Mouse (Mus musculus) MEL (cell line): Measurements from ENCODE around the gene Tcte2. TPM values are rescaled to one million over a fixed set of nuclear protein-coding genes. Genes with fewer than 3 reads are reported as not detected.

ENCODE experiments used
- DNase-seq: peaks from one replicate; pipeline ENCODE4 v3.0.0; 2011; ENCODE audit warnings: low read depth, low spot score
- H3K27ac ChIP-seq: 2 replicates; pipeline ENCODE4 v1.5.1; 2012; ENCODE audit warnings: low read depth, mild to moderate bottlenecking, control low read depth, low read length, moderate library complexity; ENCODE audit not compliant: control insufficient read depth
- H3K27me3 ChIP-seq, 2 experiments: fragments of 150-350 bp in 1 of 2; sonication (generic) in 1 of 2; 2 replicates each; pipeline ENCODE4 v1.6.1; 2012; ENCODE audit warnings: low read length in 2 of 2, mild to moderate bottlenecking in 2 of 2, improper control_type of control experiment in 1 of 2, moderate library complexity in 1 of 2; ENCODE audit not compliant: insufficient read depth in 2 of 2, control insufficient read depth in 1 of 2
- H3K36me3 ChIP-seq, 2 experiments: 2 replicates each; pipeline ENCODE4 v1.6.1; 2012 to 2014; ENCODE audit warnings: low read length in 2 of 2, improper control_type of control experiment in 1 of 2, inconsistent platforms in 1 of 2, mild to moderate bottlenecking in 1 of 2; ENCODE audit not compliant: insufficient read depth in 2 of 2, control insufficient read depth in 1 of 2
- H3K4me1 ChIP-seq, 2 experiments: fragments of 150-350 bp in 1 of 2; sonication (generic) in 1 of 2; 2 replicates each; pipeline ENCODE4 v1.6.1; 2012; ENCODE audit warnings: low read length in 2 of 2, improper control_type of control experiment in 1 of 2, mild to moderate bottlenecking in 1 of 2; ENCODE audit not compliant: insufficient read depth in 2 of 2, control insufficient read depth in 1 of 2
- H3K4me3 ChIP-seq, 2 experiments: fragments of 150-350 bp in 1 of 2; sonication (generic) in 1 of 2; 2 replicates each; pipeline ENCODE4 v1.5.1; 2012; ENCODE audit warnings: low read depth in 2 of 2, low read length in 2 of 2, mild to moderate bottlenecking in 2 of 2, moderate library complexity in 2 of 2, control low read depth in 1 of 2, improper control_type of control experiment in 1 of 2; ENCODE audit not compliant: control insufficient read depth in 1 of 2, insufficient read depth in 1 of 2
- H3K79me2 ChIP-seq: 2 replicates; pipeline ENCODE4 v1.6.1; 2012; ENCODE audit warnings: mild to moderate bottlenecking, low read length, moderate library complexity; ENCODE audit not compliant: control insufficient read depth, poor library complexity, insufficient read depth
- H3K9ac ChIP-seq: 2 replicates; pipeline ENCODE4 v1.6.1; 2012; ENCODE audit warnings: low read depth, mild to moderate bottlenecking, control low read depth, low read length, moderate library complexity; ENCODE audit not compliant: control insufficient read depth, poor library complexity, severe bottlenecking
- H3K9me3 ChIP-seq: fragments of 150-350 bp; sonication (generic); replicated peaks from 2 replicates; pipeline ENCODE4 v1.6.1; 2012; ENCODE audit warnings: mild to moderate bottlenecking, low read length, improper control_type of control experiment, moderate library complexity; ENCODE audit not compliant: insufficient read depth
- E2F4 ChIP-seq: IDR thresholded peaks from 2 replicates; pipeline ENCODE4 v1.6.1; 2011; ENCODE audit warnings: low read depth, low read length, improper control_type of control experiment, borderline replicate concordance
- ELF1 ChIP-seq: IDR thresholded peaks from 2 replicates; pipeline ENCODE4 v1.6.1; 2014; ENCODE audit warnings: low read depth, mild to moderate bottlenecking, inconsistent platforms, low read length, improper control_type of control experiment, moderate library complexity
- KAT2A ChIP-seq: conservative IDR thresholded peaks from 2 replicates; pipeline ENCODE4 v1.6.1; 2012; ENCODE audit warnings: low read depth, low read length, improper control_type of control experiment, inconsistent platforms
- MAFK ChIP-seq: IDR thresholded peaks from 2 replicates; pipeline ENCODE4 v1.6.1; 2011; ENCODE audit warnings: low read depth, mild to moderate bottlenecking, low read length, improper control_type of control experiment, borderline replicate concordance
- MAZ ChIP-seq: IDR thresholded peaks from 2 replicates; pipeline ENCODE4 v1.6.1; 2012; ENCODE audit warnings: low read depth, mild to moderate bottlenecking, inconsistent platforms, low read length, improper control_type of control experiment
- MYC ChIP-seq: IDR thresholded peaks from 2 replicates; pipeline ENCODE4 v1.6.1; 2011; ENCODE audit warnings: low read depth, mild to moderate bottlenecking, low read length, improper control_type of control experiment, moderate library complexity
- POLR2AphosphoS2 ChIP-seq: IDR thresholded peaks from 2 replicates; pipeline ENCODE4 v1.6.1; 2011; ENCODE audit warnings: low read length, improper control_type of control experiment
- RAD21 ChIP-seq: IDR thresholded peaks from 2 replicates; pipeline ENCODE4 v1.6.1; 2011; ENCODE audit warnings: mild to moderate bottlenecking, low read depth, low read length, improper control_type of control experiment
- TAL1 ChIP-seq: IDR thresholded peaks from 2 replicates; pipeline ENCODE4 v1.6.1; 2012; ENCODE audit warnings: mild to moderate bottlenecking, inconsistent platforms, low read length, moderate library complexity, mixed read lengths
- TBP ChIP-seq: IDR thresholded peaks from 2 replicates; pipeline ENCODE4 v1.8.0; 2011; ENCODE audit warnings: low read depth, low read length, improper control_type of control experiment
- ZNF384 ChIP-seq: IDR thresholded peaks from 2 replicates; pipeline ENCODE4 v1.6.1; 2012; ENCODE audit warnings: low read depth, mild to moderate bottlenecking, inconsistent platforms, low read length, improper control_type of control experiment
- polyA plus RNA-seq, 2 experiments: library from polyadenylated mRNA; stranded (reverse) in 1 of 2; unstranded in 1 of 2; fragments of >175 nt in 1 of 2; fragments of >200 nt in 1 of 2; gene quantifications; 2 replicates each; pipeline versions ENCODE4 v1.2.1 to v1.2.4; 2012; ENCODE audit warnings: low replicate concordance in 2 of 2, low read depth in 1 of 2; ENCODE audit not compliant: insufficient read length in 2 of 2, insufficient read depth in 1 of 2, missing spikeins in 1 of 2
- total RNA-seq: library from RNA; depleted of rRNA; stranded (reverse); fragments of 300-350 nt; gene quantifications from 2 replicates; pipeline ENCODE4 v1.2.3, GENCODE M21; 2012

Tcte2 gene
- total and polyA plus RNA-seq, 3 experiments: not detected

GRCm38 (mm10) chr17:13744219-13744618 is 17.4 kb downstream of the Tcte2 start:
- Histone ChIP-seq H3K4me1 (no peaks in the 10 kb centered on the region), H3K79me2 (no peaks in the 10 kb centered on the region), H3K27me3 (no peaks in the 10 kb centered on the region), H3K9ac (no peak overlapping the region), H3K9me3 (no peaks in the 10 kb centered on the region), H3K4me3 (no peak overlapping the region), H3K36me3 (no peaks in the 10 kb centered on the region), H3K27ac (no peak overlapping the region)
- no peak for DNase-seq
- TF ChIP-seq RAD21 (no peak), MAFK (no peak), POLR2AphosphoS2 (no peak), KAT2A (no peak)

- Histone ChIP-seq H3K9me3 (no peaks in the 10 kb centered on the region), H3K36me3 (no peaks in the 10 kb centered on the region), H3K4me1 (no peaks in the 10 kb centered on the region), H3K79me2 (no peaks in the 10 kb centered on the region), H3K4me3 (no peak overlapping the region), H3K27ac (no peak overlapping the region), H3K9ac (no peak overlapping the region), H3K27me3 (no peaks in the 10 kb centered on the region)
- no peak for TF ChIP-seq MAZ
- no peak for DNase-seq
Observed at GRCm38 (mm10) chr17:13743709-13744079, 17.9 kb downstream of the Tcte2 start.

GRCm38 (mm10) chr17:13742941-13743708 is 18.5 kb downstream of the Tcte2 start:
- Histone ChIP-seq H3K27ac (no peak overlapping the region), H3K9ac (no peak overlapping the region), H3K27me3 (no peaks in the 10 kb centered on the region), H3K4me3 (no peak overlapping the region), H3K4me1 (no peaks in the 10 kb centered on the region), H3K36me3 (no peaks in the 10 kb centered on the region), H3K79me2 (no peaks in the 10 kb centered on the region), H3K9me3 (no peaks in the 10 kb centered on the region)
- no peak for TF ChIP-seq TAL1
- TF ChIP-seq ELF1: no peak
- DNase-seq: no peak

GRCm38 (mm10) chr17:13742334-13742733 is 19.3 kb downstream of the Tcte2 start:
- no peaks in the 10 kb centered on the region for H3K4me1 ChIP-seq
- TF ChIP-seq ZNF384: no peak
- no peak for TF ChIP-seq TBP
- TF ChIP-seq E2F4: no peak
- TF ChIP-seq MYC: no peak
- no peaks in the 10 kb centered on the region for H3K79me2 ChIP-seq
- no peak for DNase-seq
- no peaks in the 10 kb centered on the region for H3K36me3 ChIP-seq
- no peak overlapping the region for H3K9ac ChIP-seq
- H3K9me3 ChIP-seq: no peaks in the 10 kb centered on the region
- no peak overlapping the region for H3K4me3 ChIP-seq
- no peaks in the 10 kb centered on the region for H3K27me3 ChIP-seq
- no peak overlapping the region for H3K27ac ChIP-seq
